Mouse (Mus musculus) hindbrain, embryonic 15.5 days (tissue): ENCODE results near the gene Riox1. TPM values are rescaled to one million over a fixed set of nuclear protein-coding genes. Genes with fewer than 3 reads are reported as not detected.

Experiments
- ATAC-seq: fragments of 200-750 bp; cut with Nextera tagmentation; 2 replicates; pipeline ENCODE4 v1.8.0; 2017; ENCODE audit warnings: low read depth, moderate number of reproducible peaks, moderate TSS enrichment; ENCODE audit not compliant: low FRiP score
- H3K27ac ChIP-seq: fragments of 300-500 bp; sonication (generic); replicated peaks from 2 replicates; pipeline ENCODE4 v1.5.1; 2015; ENCODE audit warnings: mild to moderate bottlenecking, inconsistent platforms
- H3K27me3 ChIP-seq: fragments of 300-500 bp; sonication (generic); 2 replicates; pipeline ENCODE4 v1.6.1; 2015; ENCODE audit warnings: control low read depth, inconsistent platforms
- H3K36me3 ChIP-seq: fragments of 300-500 bp; sonication (generic); 2 replicates; pipeline ENCODE4 v1.6.1; 2015; ENCODE audit warnings: control low read depth, inconsistent platforms
- H3K4me1 ChIP-seq: fragments of 300-500 bp; sonication (generic); replicated peaks from 2 replicates; pipeline ENCODE4 v1.6.1; 2015; ENCODE audit warnings: control low read depth, inconsistent platforms
- H3K4me2 ChIP-seq: fragments of 300-500 bp; sonication (generic); 2 replicates; pipeline ENCODE4 v1.6.1; 2015; ENCODE audit warnings: moderate library complexity, mild to moderate bottlenecking, inconsistent platforms
- H3K4me3 ChIP-seq: fragments of 300-500 bp; sonication (generic); 2 replicates; pipeline ENCODE4 v1.5.1; 2015; ENCODE audit warnings: mild to moderate bottlenecking, inconsistent platforms
- H3K9ac ChIP-seq: fragments of 300-500 bp; sonication (generic); 2 replicates; pipeline ENCODE4 v1.6.1; 2015; ENCODE audit warnings: inconsistent platforms
- H3K9me3 ChIP-seq: fragments of 300-500 bp; sonication (generic); 2 replicates; pipeline ENCODE4 v1.6.1; 2016; ENCODE audit warnings: control low read depth, inconsistent platforms
- WGBS: fragments of 180-500 bp; shearing (Covaris S2); methylation state at CpG from one replicate; pipeline ENCODE4 v1.1.7; 2015; 5-methylcytosine and 5-hydroxymethylcytosine counted together
- polyA plus RNA-seq: library from polyadenylated mRNA; unstranded; fragments of >200 nt; fragmentation: Nextera tagmentation; extraction: Ambion mirVana; gene quantifications from 2 replicates; pipeline ENCODE4 v1.2.1, GENCODE M21; 2015

The Riox1 gene
- polyA plus RNA-seq = 11.5 and 11.9 TPM in 2 replicates

GRCm38 (mm10) chr12:83950493-83950839, at the start of gene Riox1:
Gene Riox1, plus strand, starts transcription at chr12:83950608.
- 0% methylated on average over 37 of the region's 37 CpGs for WGBS
- H3K4me3 ChIP-seq = peak within 1 kb of the TSS; percentile 98
- 0 out of 2 replicates have a peak, but pooled peaks cover 3% of the 10 kb centered on the region for H3K36me3 ChIP-seq
- peaks cover 33% of the 10 kb centered on the region for H3K4me1 ChIP-seq
- ATAC-seq = peak; percentile 96
- peak within 1 kb of the TSS; percentile 86 for H3K27ac ChIP-seq
- H3K9me3 ChIP-seq = no peaks in the 10 kb centered on the region
- peak within 1 kb of the TSS; percentile 85 for H3K4me2 ChIP-seq
- peak within 1 kb of the TSS; percentile 65 for H3K9ac ChIP-seq
- no peaks in the 10 kb centered on the region for H3K27me3 ChIP-seq

GRCm38 (mm10) chr12:83910451-83910850, 40.0 kb upstream of the Riox1 start:
- Histone ChIP-seq H3K27ac (no peak overlapping the region), H3K4me1 (no peaks in the 10 kb centered on the region), H3K36me3 (no peaks in the 10 kb centered on the region), H3K4me3 (no peak overlapping the region), H3K9me3 (no peaks in the 10 kb centered on the region), H3K4me2 (no peak overlapping the region), H3K9ac (no peak overlapping the region), H3K27me3 (no peaks in the 10 kb centered on the region)
- ATAC-seq = no peak
- WGBS = 94% methylated on average over 2 of the region's 2 CpGs

- Histone ChIP-seq H3K27ac (no peak overlapping the region), H3K4me1 (0 out of 2 replicates have a peak, but pooled peaks cover 3% of the 10 kb centered on the region), H3K9ac (no peak overlapping the region), H3K9me3 (no peaks in the 10 kb centered on the region), H3K36me3 (no peaks in the 10 kb centered on the region), H3K27me3 (no peaks in the 10 kb centered on the region), H3K4me3 (no peak overlapping the region), H3K4me2 (no peak overlapping the region)
- WGBS = 88% methylated on average over 4 of the region's 4 CpGs
- ATAC-seq = no peak
Measured at GRCm38 (mm10) chr12:83914202-83914740, 36.1 kb upstream of the Riox1 start.

GRCm38 (mm10) chr12:83914797-83915196, 35.6 kb upstream of the Riox1 start:
- 94% methylated on average over 1 of the region's 1 CpGs for WGBS
- Histone ChIP-seq H3K4me3 (no peak overlapping the region), H3K36me3 (no peaks in the 10 kb centered on the region), H3K4me2 (no peak overlapping the region), H3K9ac (no peak overlapping the region), H3K27ac (no peak overlapping the region), H3K4me1 (0 out of 2 replicates have a peak, but pooled peaks cover 6% of the 10 kb centered on the region), H3K9me3 (no peaks in the 10 kb centered on the region), H3K27me3 (no peaks in the 10 kb centered on the region)
- no peak for ATAC-seq

- Histone ChIP-seq H3K36me3 (no peaks in the 10 kb centered on the region), H3K27ac (no peak overlapping the region), H3K4me3 (no peak overlapping the region), H3K9ac (no peak overlapping the region), H3K4me2 (no peak overlapping the region), H3K9me3 (no peaks in the 10 kb centered on the region), H3K27me3 (no peaks in the 10 kb centered on the region), H3K4me1 (peaks cover 16% of the 10 kb centered on the region; the same call in 1 of the 2 replicates)
- ATAC-seq = no peak
- WGBS = 81% methylated on average over 9 of the region's 9 CpGs
Measured at GRCm38 (mm10) chr12:83916884-83917283, 33.5 kb upstream of the Riox1 start.

GRCm38 (mm10) chr12:83920721-83921441, 29.5 kb upstream of the Riox1 start:
- ATAC-seq = no peak
- peak overlapping the region; percentile 78 for H3K9ac ChIP-seq
- H3K36me3 ChIP-seq = no peaks in the 10 kb centered on the region
- no peaks in the 10 kb centered on the region for H3K9me3 ChIP-seq
- peak overlapping the region; percentile 88 for H3K27ac ChIP-seq
- peak overlapping the region; percentile 88 for H3K4me2 ChIP-seq
- H3K27me3 ChIP-seq = no peaks in the 10 kb centered on the region
- peaks cover 24% of the 10 kb centered on the region; the same call in 1 of the 2 replicates for H3K4me1 ChIP-seq
- peak overlapping the region; percentile 97 for H3K4me3 ChIP-seq
- under 1% methylated on average over 31 of the region's 31 CpGs for WGBS

GRCm38 (mm10) chr12:83921535-83922381, 28.6 kb upstream of the Riox1 start, which contains the start of gene Numb:
Gene Numb, minus strand, starts transcription at chr12:83921934.
- ATAC-seq = peak; percentile 100
- WGBS = under 1% methylated on average over 54 of the region's 63 CpGs

GRCm38 (mm10) chr12:83922724-83923485, 27.5 kb upstream of the Riox1 start:
- H3K9me3 ChIP-seq = no peaks in the 10 kb centered on the region
- 35% methylated on average over 8 of the region's 8 CpGs for WGBS
- peak overlapping the region; percentile 33; the same call in 1 of the 2 replicates for H3K9ac ChIP-seq
- peak overlapping the region; percentile 18; the same call in 1 of the 2 replicates for H3K27ac ChIP-seq
- H3K27me3 ChIP-seq = no peaks in the 10 kb centered on the region
- H3K4me3 ChIP-seq = peak overlapping the region; percentile 97
- peaks cover 21% of the 10 kb centered on the region; the same call in 1 of the 2 replicates for H3K4me1 ChIP-seq
- H3K36me3 ChIP-seq = no peaks in the 10 kb centered on the region
- H3K4me2 ChIP-seq = peak overlapping the region; percentile 55
- no peak for ATAC-seq

More at GRCm38 (mm10) chr12:83921535-83922381, 28.6 kb upstream of the Riox1 start, which contains the start of gene Numb:
- Histone ChIP-seq H3K27ac (peak within 1 kb of the TSS; percentile 88), H3K9ac (peak within 1 kb of the TSS; percentile 78), H3K36me3 (no peaks in the 10 kb centered on the region), H3K4me3 (peak within 1 kb of the TSS; percentile 97), H3K27me3 (no peaks in the 10 kb centered on the region), H3K4me1 (peaks cover 23% of the 10 kb centered on the region; the same call in 1 of the 2 replicates), H3K9me3 (no peaks in the 10 kb centered on the region), H3K4me2 (peak within 1 kb of the TSS; percentile 88)

GRCm38 (mm10) chr12:83923486-83923859, 26.9 kb upstream of the Riox1 start:
- no peak overlapping the region for H3K4me2 ChIP-seq
- ATAC-seq = no peak
- no peaks in the 10 kb centered on the region for H3K27me3 ChIP-seq
- H3K36me3 ChIP-seq = no peaks in the 10 kb centered on the region
- H3K4me3 ChIP-seq = no peak overlapping the region
- H3K4me1 ChIP-seq = peaks cover 21% of the 10 kb centered on the region; the same call in 1 of the 2 replicates
- no peaks in the 10 kb centered on the region for H3K9me3 ChIP-seq
- H3K9ac ChIP-seq = no peak overlapping the region
- WGBS = 89% methylated on average over 1 of the region's 1 CpGs
- H3K27ac ChIP-seq = no peak overlapping the region

GRCm38 (mm10) chr12:83924332-83924731, 26.1 kb upstream of the Riox1 start:
- Histone ChIP-seq H3K4me3 (no peak overlapping the region), H3K9me3 (no peaks in the 10 kb centered on the region), H3K9ac (no peak overlapping the region), H3K27me3 (no peaks in the 10 kb centered on the region), H3K4me2 (no peak overlapping the region), H3K36me3 (no peaks in the 10 kb centered on the region), H3K27ac (no peak overlapping the region), H3K4me1 (peaks cover 20% of the 10 kb centered on the region; the same call in 1 of the 2 replicates)
- 82% methylated on average over 3 of the region's 3 CpGs for WGBS
- ATAC-seq = no peak

- no peak overlapping the region for H3K4me3 ChIP-seq
- H3K4me2 ChIP-seq = no peak overlapping the region
- H3K4me1 ChIP-seq = peaks cover 14% of the 10 kb centered on the region; the same call in 1 of the 2 replicates
- H3K27ac ChIP-seq = no peak overlapping the region
- no peaks in the 10 kb centered on the region for H3K36me3 ChIP-seq
- ATAC-seq = no peak
- H3K27me3 ChIP-seq = no peaks in the 10 kb centered on the region
- 74% methylated on average over 7 of the region's 7 CpGs for WGBS
- no peaks in the 10 kb centered on the region for H3K9me3 ChIP-seq
- no peak overlapping the region for H3K9ac ChIP-seq
Measured at GRCm38 (mm10) chr12:83925160-83925703, 25.2 kb upstream of the Riox1 start.
